Mouse (Mus musculus): ENCODE results near the gene Kit.

Gene Kit

GRCm38 (mm10) chr5:75632846-75633640 is 58.3 kb downstream of the Kit start:
- DNase-seq (ENCODE audit: low spot score) = no peak

- DNase-seq (ENCODE audit: low spot score) = no peak
Observed at GRCm38 (mm10) chr5:75635385-75635784, 60.7 kb downstream of the Kit start.

GRCm38 (mm10) chr5:75640637-75641036 is 65.9 kb downstream of the Kit start:
- no peak for DNase-seq (ENCODE audit: low spot score)

- no peak for DNase-seq (ENCODE audit: low spot score)
Observed at GRCm38 (mm10) chr5:75647046-75647445, 72.3 kb downstream of the Kit start.

GRCm38 (mm10) chr5:75650566-75650965 is 75.8 kb downstream of the Kit start:
- DNase-seq (ENCODE audit: low spot score) = no peak

- DNase-seq (ENCODE audit: low spot score) = no peak
Observed at GRCm38 (mm10) chr5:75653431-75653830, 78.7 kb downstream of the Kit start.

GRCm38 (mm10) chr5:75658575-75658974 is 83.9 kb downstream of the Kit start:
- DNase-seq (ENCODE audit: low spot score) = no peak

DNA sequence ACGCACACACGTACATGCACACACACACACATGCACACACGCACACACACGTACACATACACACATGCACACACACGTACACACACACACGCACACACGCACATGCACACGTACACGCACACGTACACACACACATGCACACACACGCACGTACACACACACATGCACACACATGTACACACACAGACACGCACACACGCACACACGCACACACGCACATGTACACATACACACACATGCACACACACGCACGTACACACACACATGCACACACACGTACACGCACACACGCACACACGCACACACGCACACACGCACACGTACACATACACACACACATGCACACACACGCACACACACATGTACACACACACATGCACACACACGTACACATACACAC is 85.6 kb downstream of the Kit start:
- DNase-seq (ENCODE audit: low spot score) = no peak

GRCm38 (mm10) chr5:75662466-75662865 is 87.8 kb downstream of the Kit start:
- no peak for DNase-seq (ENCODE audit: low spot score)

- DNase-seq (ENCODE audit: low spot score) = no peak
Observed at GRCm38 (mm10) chr5:75663768-75664167, 89.1 kb downstream of the Kit start.

DNA sequence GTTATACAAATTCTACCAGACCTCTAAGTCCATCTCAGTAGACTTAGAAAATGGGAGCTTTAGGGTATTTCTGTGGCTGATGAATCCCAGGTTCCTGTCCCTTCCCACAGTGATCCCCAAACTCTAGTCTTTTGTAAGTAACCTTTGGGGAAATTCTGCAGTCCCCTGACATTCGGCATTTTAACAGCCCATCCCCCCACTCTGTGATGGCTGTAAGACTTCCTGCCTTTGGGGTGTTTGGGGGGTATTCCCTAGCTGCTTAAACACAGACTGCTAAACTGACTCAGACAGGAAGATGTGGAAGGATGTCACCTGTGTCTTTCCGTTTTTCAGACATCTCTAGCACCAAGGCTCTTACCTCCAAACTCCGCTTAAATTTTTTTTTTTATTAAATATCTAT is 92.4 kb downstream of the Kit start:
- DNase-seq (ENCODE audit: low spot score) = no peak

DNA sequence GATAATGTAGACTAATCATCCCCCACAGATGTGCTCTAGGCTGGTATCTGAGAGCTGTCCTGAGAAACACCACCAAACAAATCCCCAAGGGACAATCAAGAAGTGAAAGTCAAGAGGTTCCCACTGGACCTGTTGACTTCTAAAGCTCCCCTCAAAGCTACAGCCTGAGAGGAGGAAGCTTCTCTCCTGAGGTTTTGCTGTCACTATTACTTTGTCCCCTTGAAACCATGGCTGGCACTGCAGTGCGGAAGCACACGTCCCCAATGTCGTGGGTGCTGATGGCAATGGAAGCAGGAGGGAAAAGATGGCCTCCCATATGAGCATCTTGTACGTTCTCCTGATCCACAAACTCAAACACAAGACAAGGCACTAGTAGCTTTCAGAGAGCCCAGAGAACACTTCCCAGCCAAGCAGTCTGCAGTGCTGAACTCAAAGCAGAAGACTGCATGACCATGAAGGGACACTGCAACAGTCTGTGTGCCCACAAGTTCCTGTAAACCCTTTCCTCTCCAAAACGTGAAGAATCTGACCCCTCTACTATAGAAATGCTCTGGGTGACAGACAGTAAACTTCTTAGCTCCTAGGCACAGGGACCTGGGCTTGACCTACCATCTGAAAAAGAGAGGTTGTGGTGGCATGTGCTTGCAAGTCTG is 96.5 kb downstream of the Kit start:
- DNase-seq (ENCODE audit: low spot score) = no peak

- DNase-seq (ENCODE audit: low spot score) = no peak
Observed at GRCm38 (mm10) chr5:75676024-75676423, 101.3 kb downstream of the Kit start.

- no peak for DNase-seq (ENCODE audit: low spot score)
Observed at GRCm38 (mm10) chr5:75679896-75680295, 105.2 kb downstream of the Kit start.

GRCm38 (mm10) chr5:75695162-75695809 is 120.6 kb downstream of the Kit start:
- no peak for DNase-seq (ENCODE audit: low spot score)

DNA sequence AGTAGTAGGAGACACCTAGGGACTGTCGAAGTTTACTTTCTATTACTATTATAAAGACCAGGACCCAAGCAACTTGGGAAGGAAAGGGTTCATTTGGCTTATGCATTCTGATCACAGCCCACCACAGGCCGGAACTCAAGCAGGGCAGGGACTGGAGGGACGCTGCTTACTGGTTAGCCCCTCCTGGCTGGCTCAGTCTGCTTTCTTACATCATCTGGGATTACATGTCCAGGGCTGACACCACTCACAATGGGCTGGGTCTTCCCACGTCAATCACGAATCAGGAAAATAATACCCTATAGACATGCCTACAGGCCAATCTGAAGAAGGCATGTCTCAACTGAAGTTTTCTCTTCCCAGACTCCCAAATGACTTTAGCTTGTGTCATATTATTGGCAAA is 122.2 kb downstream of the Kit start:
- peak; percentile 27 for DNase-seq (ENCODE audit: low spot score)

DNA sequence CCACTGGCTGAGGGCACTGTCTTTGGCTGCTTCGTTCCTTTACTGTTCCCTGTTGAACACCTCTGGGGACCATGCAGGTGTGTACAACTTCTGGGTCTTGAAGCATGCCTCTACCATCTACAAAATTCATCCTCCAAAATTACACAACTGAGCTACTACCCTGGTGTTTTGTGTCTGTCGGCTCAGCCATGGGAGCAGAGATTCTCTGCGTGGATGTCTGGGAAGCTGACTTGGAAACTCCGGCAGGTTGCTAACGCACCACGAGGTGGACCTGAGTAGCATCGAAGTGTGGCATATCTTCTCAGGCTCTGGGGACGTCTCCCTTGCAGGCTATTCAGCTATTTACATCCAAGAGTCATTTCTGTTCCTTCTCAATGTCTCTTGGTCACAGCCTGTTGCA is 123.8 kb downstream of the Kit start:
- DNase-seq (ENCODE audit: low spot score) = no peak

- DNase-seq (ENCODE audit: low spot score) = no peak
Observed at GRCm38 (mm10) chr5:75699081-75699480, 124.4 kb downstream of the Kit start.

DNA sequence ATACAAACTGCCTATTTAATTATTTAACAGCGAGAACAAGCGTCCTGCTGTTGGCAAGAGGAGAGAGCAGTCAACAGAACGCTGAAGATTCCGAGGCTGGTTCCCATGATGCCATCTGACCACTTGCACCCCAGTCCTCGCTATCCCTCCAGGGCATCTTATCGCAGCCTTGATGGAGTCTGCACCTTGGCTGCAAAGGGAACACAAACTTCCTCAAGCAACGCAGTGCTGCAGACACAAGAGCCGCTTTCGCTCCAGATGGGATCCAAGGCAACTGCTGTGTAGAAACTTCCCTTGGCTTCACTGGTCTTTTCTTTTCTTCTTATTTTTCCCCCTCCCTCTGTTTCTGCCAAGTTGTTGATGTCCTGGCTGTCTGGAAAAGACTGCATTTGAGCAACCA is 124.8 kb downstream of the Kit start:
- no peak for DNase-seq (ENCODE audit: low spot score)

DNA sequence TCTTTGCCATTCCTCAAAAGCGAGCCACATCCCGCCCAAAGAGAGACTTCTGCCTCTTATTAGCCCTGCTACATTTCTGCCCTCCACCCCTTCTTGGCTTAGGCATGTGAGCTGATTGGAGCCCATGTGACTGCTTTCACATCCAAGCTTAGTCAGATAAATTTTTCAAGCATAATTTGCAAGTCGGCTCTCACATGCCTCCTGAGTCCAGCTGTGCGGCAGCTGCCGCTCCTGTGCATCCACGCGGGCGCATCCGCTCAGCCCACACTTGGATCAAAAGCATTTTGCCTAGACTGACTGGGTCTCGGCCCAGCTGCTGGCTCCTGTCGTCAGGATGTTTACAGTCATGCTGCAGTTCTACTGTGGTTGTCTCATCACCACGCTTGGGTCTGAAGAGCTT is 126.9 kb downstream of the Kit start:
- no peak for DNase-seq (ENCODE audit: low spot score)

GRCm38 (mm10) chr5:75702080-75702479 is 127.4 kb downstream of the Kit start:
- no peak for DNase-seq (ENCODE audit: low spot score)

- peak; percentile 16 for DNase-seq (ENCODE audit: low spot score)
Observed at GRCm38 (mm10) chr5:75704584-75705175, 130.0 kb downstream of the Kit start.

- no peak for DNase-seq (ENCODE audit: low spot score)
Observed at GRCm38 (mm10) chr5:75705421-75705820, 130.7 kb downstream of the Kit start.

All from embryo, embryonic 10 days (tissue).